Mouse (Mus musculus): ENCODE measurements around the gene Pde6d.
"Not testable (repeated sequence)": the region's sequence is repeated elsewhere in the genome, so short reads cannot be mapped to it uniquely, and the experiment has no call there.

The Pde6d gene

DNA sequence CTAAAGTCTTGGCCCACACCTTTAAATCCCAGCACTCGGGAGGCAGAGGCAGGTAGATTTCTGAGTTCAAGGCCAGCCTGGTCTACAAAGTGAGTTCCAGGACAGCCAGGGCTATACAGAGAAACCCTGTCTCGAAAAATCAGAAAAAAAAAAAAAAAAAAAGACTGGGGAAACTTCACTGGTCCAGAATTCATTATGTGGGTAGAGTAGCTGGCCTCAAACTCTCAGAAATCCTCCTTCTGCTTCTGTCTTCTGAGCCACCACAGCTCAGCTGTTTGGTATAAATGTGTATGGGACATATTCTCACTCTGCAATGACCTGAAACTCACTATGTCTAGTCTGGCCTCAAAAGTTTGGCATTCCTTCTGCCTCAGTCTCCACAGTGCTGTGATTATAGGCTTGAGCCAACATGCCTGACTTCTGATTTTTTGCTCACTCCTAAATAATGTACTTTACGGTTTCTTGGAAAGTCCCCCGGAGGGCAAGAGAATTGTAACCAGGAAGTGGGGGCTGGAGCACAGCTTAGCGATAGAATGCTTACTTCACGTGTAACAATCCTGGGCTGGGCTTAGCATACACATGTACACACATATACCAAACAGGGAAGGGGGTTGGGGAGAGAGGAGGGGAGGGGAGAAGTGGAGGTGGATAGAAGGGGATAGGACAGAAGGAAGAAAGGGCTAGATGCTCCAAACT, 66.6 kb downstream of the Pde6d start:
- no peaks in the 10 kb centered on the region for H3K9me3 ChIP-seq (ENCODE audit: low read length)
- H3K36me3 ChIP-seq (ENCODE audit: insufficient read depth, low read length): no peaks in the 10 kb centered on the region
- TF ChIP-seq NANOG (IDR thresholded peaks at IDR 0.05; ENCODE audit: borderline replicate concordance, low read length) (no peak), POU5F1 (IDR thresholded peaks at IDR 0.05; ENCODE audit: borderline replicate concordance, low read length) (no peak), CTCF (conservative IDR thresholded peaks at IDR 0.05; ENCODE audit: low read length) (no peak)
- H3K27me3 ChIP-seq (ENCODE audit: insufficient read depth, low read length): no peaks in the 10 kb centered on the region
- peaks cover 35% of the 10 kb centered on the region for H3K4me1 ChIP-seq (replicated peaks; ENCODE audit: low read depth, low read length)
- H3K4me3 ChIP-seq (replicated peaks; ENCODE audit: low read length): no peak overlapping the region

DNA sequence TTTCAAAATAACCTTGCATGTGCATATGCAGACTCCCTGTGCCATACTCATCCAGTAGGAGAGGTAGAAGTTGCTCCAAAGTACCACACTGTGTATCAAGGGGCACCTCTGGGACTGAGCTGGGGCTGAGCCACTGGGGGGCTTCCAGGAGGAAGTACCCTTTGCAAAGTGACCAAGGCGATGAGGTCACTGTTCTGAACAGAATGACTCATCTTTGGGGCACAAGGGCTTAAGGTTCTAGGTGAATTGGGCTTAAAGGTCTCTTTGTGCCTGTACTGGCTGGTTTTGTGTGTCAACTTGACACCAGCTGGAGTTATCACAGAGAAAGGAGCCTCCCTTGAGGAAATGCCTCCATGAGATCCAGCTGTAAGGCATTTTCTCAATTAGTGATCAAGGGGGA, 69.4 kb downstream of the Pde6d start:
- peaks cover 55% of the 10 kb centered on the region for H3K4me1 ChIP-seq (replicated peaks; ENCODE audit: low read depth, low read length)
- H3K27me3 ChIP-seq (ENCODE audit: insufficient read depth, low read length); H3K36me3 ChIP-seq (ENCODE audit: insufficient read depth, low read length); H3K4me3 ChIP-seq (replicated peaks; ENCODE audit: low read length); H3K9me3 ChIP-seq (ENCODE audit: low read length): not testable (repeated sequence)

DNA sequence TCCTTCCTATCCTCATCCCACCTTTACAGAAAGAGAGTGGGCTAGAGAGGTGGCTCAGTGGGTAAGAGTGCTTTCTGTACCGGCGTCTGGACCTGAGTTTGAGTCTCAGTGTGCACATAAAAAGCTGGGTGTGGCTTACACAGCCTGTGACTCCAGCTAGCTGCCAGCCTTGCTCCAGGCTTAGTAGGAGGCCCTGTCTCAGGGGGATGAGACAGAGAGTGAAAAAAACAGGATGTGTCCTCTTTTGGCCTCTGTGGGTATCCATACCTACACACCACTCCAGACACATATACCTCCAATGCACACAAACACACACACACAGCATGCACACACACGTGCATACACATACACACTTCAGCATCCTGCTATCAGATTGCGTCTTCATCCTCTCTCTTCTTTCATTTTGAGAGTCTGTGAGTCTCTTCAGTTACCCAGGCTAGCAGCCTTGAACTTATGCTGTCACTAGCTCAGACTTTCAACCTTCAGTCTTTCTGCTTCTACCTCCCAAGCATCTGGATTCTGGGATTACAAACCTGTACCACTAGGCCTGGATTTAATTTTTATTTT, 70.2 kb downstream of the Pde6d start:
- H3K27me3 ChIP-seq (ENCODE audit: insufficient read depth, low read length): no peaks in the 10 kb centered on the region
- no peaks in the 10 kb centered on the region for H3K9me3 ChIP-seq (ENCODE audit: low read length)
- H3K4me1 ChIP-seq (replicated peaks; ENCODE audit: low read depth, low read length): peaks cover 63% of the 10 kb centered on the region
- no peak overlapping the region for H3K4me3 ChIP-seq (replicated peaks; ENCODE audit: low read length)
- no peak for TF ChIP-seq POU5F1 (IDR thresholded peaks at IDR 0.05; ENCODE audit: borderline replicate concordance, low read length)
- TF ChIP-seq CTCF (conservative IDR thresholded peaks at IDR 0.05; ENCODE audit: low read length): no peak
- no peak for TF ChIP-seq NANOG (IDR thresholded peaks at IDR 0.05; ENCODE audit: borderline replicate concordance, low read length)
- no peaks in the 10 kb centered on the region for H3K36me3 ChIP-seq (ENCODE audit: insufficient read depth, low read length)

DNA sequence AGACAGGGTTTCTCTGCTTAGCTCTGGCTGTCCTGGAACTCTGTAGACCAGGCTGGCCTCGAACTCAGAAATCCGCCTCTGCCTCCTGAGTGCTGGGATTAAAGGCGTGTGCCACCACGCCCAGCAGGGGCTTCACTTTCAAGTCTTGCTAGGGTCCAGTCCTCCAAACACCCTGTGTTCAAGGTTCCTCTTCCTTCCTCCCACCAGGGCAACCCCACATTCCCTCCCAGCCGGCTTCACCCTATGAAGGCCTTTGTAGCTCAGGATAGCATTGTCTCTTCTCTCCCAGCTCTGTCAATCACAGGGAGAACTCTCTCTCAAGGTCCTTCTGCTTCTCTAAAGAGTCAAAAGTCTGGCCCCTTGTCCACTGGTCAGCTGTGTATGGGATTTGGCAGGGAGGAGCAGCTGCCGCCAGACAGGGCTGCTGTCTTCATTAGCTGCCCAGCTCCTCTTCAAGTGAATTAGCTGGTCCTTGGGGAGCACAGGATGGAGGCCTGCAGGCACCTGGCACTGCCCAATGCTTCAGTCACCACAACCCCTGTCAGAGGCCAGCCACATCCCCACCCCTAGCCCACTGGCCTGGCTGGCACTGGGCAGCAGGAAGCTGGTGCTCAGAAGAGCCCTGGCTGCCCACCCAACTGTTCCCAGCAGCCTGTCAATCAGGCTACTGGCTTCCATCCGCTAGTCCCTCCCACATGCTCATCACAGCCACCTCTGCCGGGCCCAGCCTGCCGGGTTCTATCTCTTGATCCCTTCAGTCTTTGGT, 71.6 kb downstream of the Pde6d start:
- TF ChIP-seq NANOG (IDR thresholded peaks at IDR 0.05; ENCODE audit: borderline replicate concordance, low read length) (no peak), POU5F1 (IDR thresholded peaks at IDR 0.05; ENCODE audit: borderline replicate concordance, low read length) (no peak), CTCF (conservative IDR thresholded peaks at IDR 0.05; ENCODE audit: low read length) (no peak)
- H3K4me3 ChIP-seq (replicated peaks; ENCODE audit: low read length): peak overlapping the region; percentile 37
- H3K9me3 ChIP-seq (ENCODE audit: low read length): no peaks in the 10 kb centered on the region
- peaks cover 71% of the 10 kb centered on the region for H3K4me1 ChIP-seq (replicated peaks; ENCODE audit: low read depth, low read length)
- no peaks in the 10 kb centered on the region for H3K36me3 ChIP-seq (ENCODE audit: insufficient read depth, low read length)
- no peaks in the 10 kb centered on the region for H3K27me3 ChIP-seq (ENCODE audit: insufficient read depth, low read length)

DNA sequence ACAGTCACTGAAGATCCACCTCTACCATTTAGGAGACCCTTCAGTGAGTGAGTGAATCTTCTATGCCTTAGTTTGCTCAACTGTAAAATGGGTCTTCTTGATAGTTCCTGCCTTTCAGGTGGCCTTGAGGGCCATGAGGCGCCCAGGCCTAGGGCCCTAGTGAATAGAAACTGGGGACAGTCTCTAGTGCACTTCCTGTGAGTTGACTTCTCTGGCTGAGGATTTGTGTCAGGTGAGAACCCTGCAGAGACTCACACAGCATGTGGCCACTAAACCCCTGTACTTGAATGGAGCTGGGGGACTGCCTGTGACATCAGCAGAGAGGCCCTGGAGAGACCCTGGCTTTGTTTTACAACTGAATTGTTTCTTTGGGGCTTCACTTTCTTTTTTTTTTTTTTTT, 72.2 kb downstream of the Pde6d start:
- H3K27me3 ChIP-seq (ENCODE audit: insufficient read depth, low read length): no peaks in the 10 kb centered on the region
- H3K4me3 ChIP-seq (replicated peaks; ENCODE audit: low read length): no peak overlapping the region
- no peaks in the 10 kb centered on the region for H3K9me3 ChIP-seq (ENCODE audit: low read length)
- TF ChIP-seq NANOG (IDR thresholded peaks at IDR 0.05; ENCODE audit: borderline replicate concordance, low read length): no peak
- TF ChIP-seq CTCF (conservative IDR thresholded peaks at IDR 0.05; ENCODE audit: low read length): no peak
- no peak for TF ChIP-seq POU5F1 (IDR thresholded peaks at IDR 0.05; ENCODE audit: borderline replicate concordance, low read length)
- H3K36me3 ChIP-seq (ENCODE audit: insufficient read depth, low read length): no peaks in the 10 kb centered on the region
- peaks cover 76% of the 10 kb centered on the region for H3K4me1 ChIP-seq (replicated peaks; ENCODE audit: low read depth, low read length)

DNA sequence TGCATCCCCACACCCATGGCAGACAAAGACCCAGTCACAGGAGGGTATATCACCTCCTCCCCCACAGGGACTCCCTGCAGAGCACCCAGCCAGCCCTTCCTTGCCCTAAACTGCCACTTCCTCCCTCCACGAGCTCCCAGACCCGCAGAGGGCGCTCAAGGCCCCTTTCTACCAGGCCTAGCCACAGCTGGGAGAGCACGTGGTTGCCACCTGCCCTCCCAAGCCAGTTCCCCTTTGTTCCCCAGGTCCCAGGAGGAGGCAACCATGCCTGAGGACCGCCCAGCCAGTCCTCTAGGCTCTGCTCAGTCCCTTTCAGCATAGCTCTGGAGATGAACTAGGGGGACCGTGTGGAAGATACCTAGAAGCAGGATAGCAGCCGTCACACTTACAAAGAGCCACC, 73.0 kb downstream of the Pde6d start:
- H3K4me1 ChIP-seq (replicated peaks; ENCODE audit: low read depth, low read length): peaks cover 84% of the 10 kb centered on the region
- no peaks in the 10 kb centered on the region for H3K36me3 ChIP-seq (ENCODE audit: insufficient read depth, low read length)
- no peaks in the 10 kb centered on the region for H3K27me3 ChIP-seq (ENCODE audit: insufficient read depth, low read length)
- peak; percentile 69 for TF ChIP-seq CTCF (conservative IDR thresholded peaks at IDR 0.05; ENCODE audit: low read length)
- TF ChIP-seq NANOG (IDR thresholded peaks at IDR 0.05; ENCODE audit: borderline replicate concordance, low read length): no peak
- no peaks in the 10 kb centered on the region for H3K9me3 ChIP-seq (ENCODE audit: low read length)
- peak overlapping the region; percentile 14; the same call in 1 of the 2 replicates for H3K4me3 ChIP-seq (replicated peaks; ENCODE audit: low read length)

DNA sequence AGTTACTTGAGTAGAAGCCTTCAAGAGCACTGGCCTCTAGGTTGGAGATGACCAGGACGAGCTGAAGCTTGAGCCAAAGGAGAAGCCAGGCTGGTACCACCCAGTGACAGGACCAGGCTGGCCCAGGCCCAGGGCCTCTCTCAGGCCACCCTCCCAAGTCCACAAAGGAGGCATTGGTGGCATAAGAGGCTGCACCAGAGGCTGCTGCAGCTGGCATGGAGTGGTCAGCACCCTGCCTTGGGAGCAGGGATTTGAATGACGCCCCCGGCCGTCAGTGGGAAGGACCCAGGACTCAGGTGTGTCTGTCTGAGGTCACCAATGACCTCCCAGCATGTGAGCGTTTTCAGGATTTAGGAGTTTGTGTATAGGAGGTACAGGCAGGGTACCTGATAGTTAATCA, 74.6 kb downstream of the Pde6d start:
- H3K27me3 ChIP-seq (ENCODE audit: insufficient read depth, low read length): no peaks in the 10 kb centered on the region
- H3K36me3 ChIP-seq (ENCODE audit: insufficient read depth, low read length): no peaks in the 10 kb centered on the region
- no peaks in the 10 kb centered on the region for H3K9me3 ChIP-seq (ENCODE audit: low read length)
- TF ChIP-seq NANOG (IDR thresholded peaks at IDR 0.05; ENCODE audit: borderline replicate concordance, low read length): no peak
- TF ChIP-seq POU5F1 (IDR thresholded peaks at IDR 0.05; ENCODE audit: borderline replicate concordance, low read length): no peak
- no peak for TF ChIP-seq CTCF (conservative IDR thresholded peaks at IDR 0.05; ENCODE audit: low read length)
- H3K4me3 ChIP-seq (replicated peaks; ENCODE audit: low read length): no peak overlapping the region
- peaks cover 88% of the 10 kb centered on the region for H3K4me1 ChIP-seq (replicated peaks; ENCODE audit: low read depth, low read length)

DNA sequence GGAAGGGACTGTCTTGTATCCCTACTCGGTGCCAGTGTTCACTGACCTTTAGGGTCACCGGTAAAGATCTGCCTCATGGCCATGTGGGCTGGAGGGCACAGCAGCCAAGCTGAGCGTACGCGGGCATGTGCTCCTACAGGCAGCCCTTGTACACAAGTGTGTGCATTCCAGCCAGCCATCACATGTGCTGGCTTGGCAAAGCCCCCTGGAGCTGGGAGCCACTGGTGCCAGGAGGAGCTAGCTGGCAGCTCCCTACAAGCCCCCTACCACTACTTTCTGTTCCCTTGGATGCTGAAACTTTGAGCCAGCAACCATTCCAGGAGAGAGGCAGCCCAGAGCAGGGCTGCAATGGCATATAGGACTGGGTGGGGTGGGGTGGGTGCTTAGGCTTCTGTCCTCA, 76.0 kb downstream of the Pde6d start:
- Histone ChIP-seq H3K9me3 (ENCODE audit: low read length) (no peaks in the 10 kb centered on the region), H3K36me3 (ENCODE audit: insufficient read depth, low read length) (no peaks in the 10 kb centered on the region), H3K4me1 (replicated peaks; ENCODE audit: low read depth, low read length) (peaks cover 90% of the 10 kb centered on the region), H3K27me3 (ENCODE audit: insufficient read depth, low read length) (no peaks in the 10 kb centered on the region), H3K4me3 (replicated peaks; ENCODE audit: low read length) (no peak overlapping the region; the same call in 1 of the 2 replicates)
- no peak for TF ChIP-seq POU5F1 (IDR thresholded peaks at IDR 0.05; ENCODE audit: borderline replicate concordance, low read length)
- no peak for TF ChIP-seq CTCF (conservative IDR thresholded peaks at IDR 0.05; ENCODE audit: low read length)
- TF ChIP-seq NANOG (IDR thresholded peaks at IDR 0.05; ENCODE audit: borderline replicate concordance, low read length): no peak
